Mouse (Mus musculus) WW6 (cell line): ENCODE data around the gene S100pbp.
A peak's percentile ranks its signal among the peaks of the same experiment; 100 is the strongest.

Experiments used
- DNase-seq: peaks from one replicate; pipeline ENCODE4 v3.0.0-alpha.2; 2013; ENCODE audit warnings: low read depth, low spot score

S100pbp gene

GRCm38 (mm10) chr4:129189542-129190519 lies at the start of gene S100pbp, which contains the start of gene Yars:
S100pbp (minus strand) TSS chr4:129189727.
Yars (plus strand) TSS chr4:129189760.
- DNase-seq = peak; percentile 95

GRCm38 (mm10) chr4:129239075-129239474 lies 49.5 kb upstream of the S100pbp start:
- peak; percentile 72 for DNase-seq

GRCm38 (mm10) chr4:129238579-129239016 lies 49.1 kb upstream of the S100pbp start:
- DNase-seq = no peak

GRCm38 (mm10) chr4:129237843-129238441 lies 48.4 kb upstream of the S100pbp start:
- no peak for DNase-seq

- no peak for DNase-seq
These were observed 46.8 kb upstream of the S100pbp start for GRCm38 (mm10) chr4:129236236-129236813.

- no peak for DNase-seq
These were observed 45.6 kb upstream of the S100pbp start for GRCm38 (mm10) chr4:129235147-129235546.

- no peak for DNase-seq
These were observed 45.0 kb upstream of the S100pbp start for GRCm38 (mm10) chr4:129234488-129234887.

GRCm38 (mm10) chr4:129232561-129233360 lies 43.2 kb upstream of the S100pbp start:
- no peak for DNase-seq

GRCm38 (mm10) chr4:129231594-129232450 lies 42.3 kb upstream of the S100pbp start:
- peak; percentile 77 for DNase-seq

GRCm38 (mm10) chr4:129230926-129231325 lies 41.4 kb upstream of the S100pbp start:
- DNase-seq = peak; percentile 65

GRCm38 (mm10) chr4:129227985-129228381 lies 38.5 kb upstream of the S100pbp start:
- no peak for DNase-seq

GRCm38 (mm10) chr4:129227170-129227984 lies 37.9 kb upstream of the S100pbp start:
- no peak for DNase-seq

GRCm38 (mm10) chr4:129226441-129226963 lies 37.0 kb upstream of the S100pbp start:
- DNase-seq = no peak

GRCm38 (mm10) chr4:129225315-129225714 lies 35.8 kb upstream of the S100pbp start:
- no peak for DNase-seq

GRCm38 (mm10) chr4:129223421-129224281 lies 34.1 kb upstream of the S100pbp start:
- DNase-seq = no peak

- DNase-seq = no peak
These were observed 32.7 kb upstream of the S100pbp start for GRCm38 (mm10) chr4:129222019-129222925.
